Mouse (Mus musculus) G1E (cell line): ENCODE measurements around the gene Ksr1.

ENCODE experiments used
- CTCF ChIP-seq: IDR thresholded peaks from 2 replicates; pipeline ENCODE4 v1.5.1; 2012; ENCODE audit warnings: low read depth, low read length, inconsistent platforms, mixed read lengths
- GATA1 ChIP-seq: IDR thresholded peaks from 2 replicates; pipeline ENCODE4 v1.6.1; 2012; ENCODE audit warnings: borderline replicate concordance, low read length, inconsistent platforms, mixed read lengths
- GATA2 ChIP-seq: IDR thresholded peaks from 2 replicates; pipeline ENCODE4 v1.6.1; 2012; ENCODE audit warnings: low read depth, low read length, inconsistent platforms, borderline replicate concordance
- POLR2AphosphoS5 ChIP-seq: IDR thresholded peaks from 2 replicates; pipeline ENCODE4 v1.6.1; 2012; ENCODE audit warnings: low read depth, low read length, inconsistent platforms; ENCODE audit not compliant: insufficient replicate concordance

- no peak for TF ChIP-seq CTCF
- TF ChIP-seq GATA2: no peak
- no peak for TF ChIP-seq POLR2AphosphoS5
- no peak for TF ChIP-seq GATA1
Observed at GRCm38 (mm10) chr11:79020535-79021045, 125.6 kb downstream of the Ksr1 start.
